Mouse (Mus musculus) heart, embryonic 11.5 days (tissue): ENCODE measurements around the gene Rab7b. TPM values are rescaled to one million over a fixed set of nuclear protein-coding genes. Genes with fewer than 3 reads are reported as not detected.

Source experiments
- ATAC-seq: fragments of 200-750 bp; cut with Nextera tagmentation; replicated peaks from 2 replicates; pipeline ENCODE4 v1.8.0; 2017; ENCODE audit warnings: moderate library complexity; ENCODE audit not compliant: insufficient number of reproducible peaks, low FRiP score, low TSS enrichment
- H3K27ac ChIP-seq: fragments of 300-500 bp; sonication (generic); 2 replicates; pipeline ENCODE4 v1.5.1; 2014; ENCODE audit warnings: mild to moderate bottlenecking, low read depth, low read length
- H3K27me3 ChIP-seq: fragments of 300-500 bp; sonication (generic); 2 replicates; pipeline ENCODE4 v1.6.1; 2014; ENCODE audit warnings: mild to moderate bottlenecking, low read length, mixed read lengths; ENCODE audit not compliant: control insufficient read depth, insufficient read depth
- H3K36me3 ChIP-seq: fragments of 300-500 bp; sonication (generic); 2 replicates; pipeline ENCODE4 v1.6.1; 2014; ENCODE audit warnings: mild to moderate bottlenecking, low read length, moderate library complexity, mixed read lengths; ENCODE audit not compliant: control insufficient read depth, insufficient read depth
- H3K4me1 ChIP-seq: fragments of 300-500 bp; sonication (generic); 2 replicates; pipeline ENCODE4 v1.6.1; 2014; ENCODE audit warnings: low read length; ENCODE audit not compliant: control insufficient read depth, insufficient read depth
- H3K4me2 ChIP-seq: fragments of 300-500 bp; sonication (generic); 2 replicates; pipeline ENCODE4 v1.6.1; 2014; ENCODE audit warnings: mild to moderate bottlenecking, moderate library complexity
- H3K4me3 ChIP-seq: fragments of 300-500 bp; sonication (generic); 2 replicates; pipeline ENCODE4 v1.5.1; 2014; ENCODE audit warnings: low read depth, low read length
- H3K9ac ChIP-seq: fragments of 300-500 bp; sonication (generic); 2 replicates; pipeline ENCODE4 v1.6.1; 2014; ENCODE audit warnings: mild to moderate bottlenecking, low read depth, low read length, moderate library complexity
- H3K9me3 ChIP-seq: fragments of 300-500 bp; sonication (generic); replicated peaks from 2 replicates; pipeline ENCODE4 v1.6.1; 2016; ENCODE audit warnings: low read length; ENCODE audit not compliant: control insufficient read depth
- WGBS: fragments of 180-500 bp; shearing (Covaris S2); extraction: QIAGEN DNeasy Blood & Tissue Kit; methylation state at CpG from one replicate; pipeline ENCODE4 v1.1.7; 2014; ENCODE audit not compliant: insufficient replicate concordance; 5-methylcytosine and 5-hydroxymethylcytosine counted together
- polyA plus RNA-seq: library from polyadenylated mRNA; unstranded; fragments of >200 nt; fragmentation: Nextera tagmentation; extraction: Ambion mirVana; gene quantifications from 2 replicates; pipeline ENCODE4 v1.2.1, GENCODE M21; 2014

Rab7b gene
- 1.1 and 1.4 TPM in 2 replicates for polyA plus RNA-seq

GRCm38 (mm10) chr1:131688475-131688874 is at the start of gene Rab7b:
Gene Rab7b (plus strand): TSS chr1:131688695.
- H3K27ac ChIP-seq: no peak within 1 kb of the TSS
- no peaks in the 10 kb centered on the region for H3K36me3 ChIP-seq
- no peaks in the 10 kb centered on the region for H3K9me3 ChIP-seq
- no peaks in the 10 kb centered on the region for H3K27me3 ChIP-seq
- no peaks in the 10 kb centered on the region for H3K4me1 ChIP-seq
- no peak within 1 kb of the TSS for H3K9ac ChIP-seq
- WGBS: 48% methylated on average over 8 of the region's 8 CpGs
- no peak within 1 kb of the TSS for H3K4me3 ChIP-seq
- no peak for ATAC-seq
- H3K4me2 ChIP-seq: no peak within 1 kb of the TSS

- no peak overlapping the region for H3K9ac ChIP-seq
- H3K4me2 ChIP-seq: no peak overlapping the region
- H3K4me3 ChIP-seq: no peak overlapping the region
- no peaks in the 10 kb centered on the region for H3K9me3 ChIP-seq
- H3K27me3 ChIP-seq: no peaks in the 10 kb centered on the region
- no peaks in the 10 kb centered on the region for H3K36me3 ChIP-seq
- no peak overlapping the region for H3K27ac ChIP-seq
- 87% methylated on average over 4 of the region's 4 CpGs for WGBS
- no peaks in the 10 kb centered on the region for H3K4me1 ChIP-seq
- no peak for ATAC-seq
Observed at GRCm38 (mm10) chr1:131640062-131640461, 48.4 kb upstream of the Rab7b start.

DNA sequence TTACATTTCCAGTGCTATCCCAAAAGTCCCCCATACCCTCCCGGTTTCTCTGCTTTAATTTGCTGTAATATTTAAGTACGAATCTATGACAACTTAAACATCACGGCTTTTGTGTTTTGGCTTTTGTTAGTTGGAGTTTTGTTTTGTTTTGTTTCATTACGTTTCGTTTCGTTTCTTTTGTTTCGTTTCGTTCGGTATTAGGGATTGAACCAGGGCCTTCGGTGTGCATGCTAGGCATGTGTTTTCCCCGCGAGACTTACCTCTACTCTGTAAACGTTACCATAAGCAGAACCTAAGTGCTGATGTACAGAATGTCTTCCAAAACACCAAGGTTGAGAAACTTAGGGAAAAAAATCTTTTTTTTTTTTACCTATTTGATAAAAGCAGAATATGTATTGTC is 46.9 kb upstream of the Rab7b start:
- Histone ChIP-seq H3K4me3 (no peak overlapping the region), H3K27ac (no peak overlapping the region), H3K9me3 (no peaks in the 10 kb centered on the region), H3K27me3 (no peaks in the 10 kb centered on the region), H3K36me3 (no peaks in the 10 kb centered on the region), H3K4me1 (no peaks in the 10 kb centered on the region), H3K9ac (no peak overlapping the region), H3K4me2 (no peak overlapping the region)
- ATAC-seq: no peak
- WGBS: 89% methylated on average over 13 of the region's 13 CpGs

- Histone ChIP-seq H3K36me3 (no peaks in the 10 kb centered on the region), H3K9ac (no peak overlapping the region), H3K27ac (no peak overlapping the region), H3K4me2 (no peak overlapping the region), H3K4me1 (no peaks in the 10 kb centered on the region), H3K27me3 (no peaks in the 10 kb centered on the region), H3K9me3 (no peaks in the 10 kb centered on the region), H3K4me3 (no peak overlapping the region)
- 89% methylated on average over 2 of the region's 2 CpGs for WGBS
- ATAC-seq: no peak
Observed at GRCm38 (mm10) chr1:131642251-131642650, 46.2 kb upstream of the Rab7b start.

- Histone ChIP-seq H3K27ac (no peak overlapping the region), H3K9ac (no peak overlapping the region), H3K27me3 (no peaks in the 10 kb centered on the region), H3K9me3 (no peaks in the 10 kb centered on the region), H3K4me1 (peaks cover 6% of the 10 kb centered on the region; the same call in 1 of the 2 replicates), H3K36me3 (no peaks in the 10 kb centered on the region), H3K4me2 (no peak overlapping the region), H3K4me3 (no peak overlapping the region)
- WGBS: 69% methylated on average over 12 of the region's 12 CpGs
- no peak for ATAC-seq
Observed at GRCm38 (mm10) chr1:131652670-131653443, 35.6 kb upstream of the Rab7b start.

DNA sequence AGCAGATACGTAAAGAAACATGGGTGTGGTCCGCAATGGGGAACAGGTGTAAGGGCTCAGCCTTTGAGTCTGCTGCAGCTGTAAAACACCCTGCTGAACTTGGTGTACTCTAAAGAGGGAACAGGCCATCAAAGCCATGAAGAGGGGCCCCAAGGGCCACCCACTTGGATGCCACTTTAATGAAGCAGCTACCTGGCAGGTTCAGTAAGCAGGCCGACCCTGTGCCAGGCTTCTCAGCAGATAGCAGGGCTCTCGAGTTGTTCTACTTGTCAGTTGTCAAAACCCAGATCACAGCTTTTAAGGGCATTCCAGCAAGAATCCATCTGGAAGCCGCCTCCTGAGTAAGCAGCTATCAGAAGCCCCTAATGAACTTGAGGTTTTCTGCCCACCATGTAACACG is 32.9 kb upstream of the Rab7b start:
- no peak for ATAC-seq
- H3K9ac ChIP-seq: no peak overlapping the region
- peaks cover 6% of the 10 kb centered on the region; the same call in 1 of the 2 replicates for H3K4me1 ChIP-seq
- H3K27ac ChIP-seq: no peak overlapping the region
- no peaks in the 10 kb centered on the region for H3K9me3 ChIP-seq
- H3K4me2 ChIP-seq: no peak overlapping the region
- no peaks in the 10 kb centered on the region for H3K36me3 ChIP-seq
- WGBS: 66% methylated on average over 6 of the region's 6 CpGs
- no peak overlapping the region for H3K4me3 ChIP-seq
- H3K27me3 ChIP-seq: no peaks in the 10 kb centered on the region

- no peaks in the 10 kb centered on the region for H3K9me3 ChIP-seq
- peak overlapping the region; percentile 53 for H3K4me2 ChIP-seq
- H3K9ac ChIP-seq: peak overlapping the region; percentile 52; the same call in 1 of the 2 replicates
- H3K27me3 ChIP-seq: no peaks in the 10 kb centered on the region
- peak overlapping the region; percentile 18; the same call in 1 of the 2 replicates for H3K4me3 ChIP-seq
- under 1% methylated on average over 11 of the region's 11 CpGs for WGBS
- peaks cover 3% of the 10 kb centered on the region; the same call in 1 of the 2 replicates for H3K4me1 ChIP-seq
- no peak; the same call in 1 of the 2 replicates for ATAC-seq
- no peak overlapping the region for H3K27ac ChIP-seq
- H3K36me3 ChIP-seq: no peaks in the 10 kb centered on the region
Observed at GRCm38 (mm10) chr1:131657945-131658354, 30.5 kb upstream of the Rab7b start.

- WGBS: 73% methylated on average over 5 of the region's 5 CpGs
- Histone ChIP-seq H3K27me3 (no peaks in the 10 kb centered on the region), H3K9me3 (no peaks in the 10 kb centered on the region), H3K4me3 (no peak overlapping the region), H3K36me3 (no peaks in the 10 kb centered on the region), H3K4me1 (peaks cover 3% of the 10 kb centered on the region; the same call in 1 of the 2 replicates), H3K27ac (no peak overlapping the region), H3K9ac (no peak overlapping the region), H3K4me2 (no peak overlapping the region)
- no peak for ATAC-seq
Observed at GRCm38 (mm10) chr1:131659512-131660085, 28.9 kb upstream of the Rab7b start.
